Mouse (Mus musculus) limb, embryonic 12.5 days (tissue): ENCODE measurements around the gene Arhgap31. TPM values are rescaled to one million over a fixed set of nuclear protein-coding genes. Genes with fewer than 3 reads are reported as not detected.

Source experiments
- ATAC-seq: fragments of 200-750 bp; cut with Nextera tagmentation; 2 replicates; pipeline ENCODE4 v1.8.0; 2017; ENCODE audit warnings: low read depth, moderate TSS enrichment; ENCODE audit not compliant: insufficient number of reproducible peaks, insufficient read depth, low FRiP score, low TSS enrichment
- H3K27ac ChIP-seq: fragments of 300-500 bp; sonication (generic); 2 replicates; pipeline ENCODE4 v1.5.1; 2016; ENCODE audit warnings: mild to moderate bottlenecking, moderate library complexity
- H3K27me3 ChIP-seq: fragments of 300-500 bp; sonication (generic); 2 replicates; pipeline ENCODE4 v1.6.1; 2016; ENCODE audit warnings: mild to moderate bottlenecking, moderate library complexity
- H3K36me3 ChIP-seq: fragments of 300-500 bp; sonication (generic); 2 replicates; pipeline ENCODE4 v1.6.1; 2016; ENCODE audit warnings: mild to moderate bottlenecking, moderate library complexity
- H3K4me1 ChIP-seq: fragments of 300-500 bp; sonication (generic); replicated peaks from 2 replicates; pipeline ENCODE4 v1.6.1; 2016
- H3K4me2 ChIP-seq: fragments of 300-500 bp; sonication (generic); 2 replicates; pipeline ENCODE4 v1.6.1; 2016; ENCODE audit warnings: mild to moderate bottlenecking, moderate library complexity
- H3K4me3 ChIP-seq: fragments of 300-500 bp; sonication (generic); replicated peaks from 2 replicates; pipeline ENCODE4 v1.5.1; 2016; ENCODE audit warnings: mild to moderate bottlenecking
- H3K9ac ChIP-seq: fragments of 300-500 bp; sonication (generic); replicated peaks from 2 replicates; pipeline ENCODE4 v1.6.1; 2016; ENCODE audit warnings: mild to moderate bottlenecking, moderate library complexity
- H3K9me3 ChIP-seq: fragments of 300-500 bp; sonication (generic); 2 replicates; pipeline ENCODE4 v1.6.1; 2016; ENCODE audit warnings: mild to moderate bottlenecking, moderate library complexity
- WGBS: fragments of 180-500 bp; shearing (Covaris S2); methylation state at CpG from one replicate; pipeline ENCODE4 v1.1.7; 2016; 5-methylcytosine and 5-hydroxymethylcytosine counted together
- polyA plus RNA-seq: library from polyadenylated mRNA; unstranded; fragments of >200 nt; fragmentation: Nextera tagmentation; extraction: Ambion mirVana; gene quantifications from 2 replicates; pipeline ENCODE4 v1.2.1, GENCODE M21; 2016

Gene Arhgap31
- polyA plus RNA-seq, 1 experiment from 2014 or later, result 8.8 TPM

DNA sequence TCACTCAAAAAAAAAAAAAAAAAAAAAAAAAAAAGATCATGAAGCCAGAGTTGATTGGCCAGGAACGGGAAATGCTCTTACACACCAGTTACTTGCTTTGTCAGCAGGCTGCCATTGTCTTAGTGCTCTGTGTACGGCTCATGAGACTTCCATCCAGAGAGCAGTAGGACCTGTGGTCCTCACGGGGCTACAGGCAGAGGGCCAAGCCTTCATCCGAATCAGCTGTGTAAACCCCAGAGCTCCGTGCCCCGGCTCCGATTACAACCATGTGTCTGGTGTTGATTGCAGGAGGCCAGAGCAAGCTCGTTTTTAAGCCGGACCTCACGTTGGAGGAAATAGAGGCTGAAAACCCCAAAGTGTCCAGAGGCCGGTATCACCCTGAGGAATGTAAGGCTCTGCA lies 40.6 kb upstream of the Arhgap31 start:
- ATAC-seq, result 0 out of 2 replicates have a peak, but pooled peaks have one; percentile 64
- Histone ChIP-seq H3K27me3 (no peaks in the 10 kb centered on the region), H3K4me3 (no peak overlapping the region), H3K4me2 (peak overlapping the region; percentile 4; the same call in 1 of the 2 replicates), H3K36me3 (peaks cover 27% of the 10 kb centered on the region), H3K27ac (0 out of 2 replicates have a peak overlapping the region, but pooled peaks have one; percentile 25), H3K4me1 (peaks cover 46% of the 10 kb centered on the region), H3K9ac (no peak overlapping the region), H3K9me3 (no peaks in the 10 kb centered on the region)
- 6% methylated on average over 11 of the region's 11 CpGs for WGBS

GRCm38 (mm10) chr16:38750803-38751202 lies 37.7 kb upstream of the Arhgap31 start:
- Histone ChIP-seq H3K36me3 (peaks cover 19% of the 10 kb centered on the region; the same call in 1 of the 2 replicates), H3K27me3 (no peaks in the 10 kb centered on the region)

DNA sequence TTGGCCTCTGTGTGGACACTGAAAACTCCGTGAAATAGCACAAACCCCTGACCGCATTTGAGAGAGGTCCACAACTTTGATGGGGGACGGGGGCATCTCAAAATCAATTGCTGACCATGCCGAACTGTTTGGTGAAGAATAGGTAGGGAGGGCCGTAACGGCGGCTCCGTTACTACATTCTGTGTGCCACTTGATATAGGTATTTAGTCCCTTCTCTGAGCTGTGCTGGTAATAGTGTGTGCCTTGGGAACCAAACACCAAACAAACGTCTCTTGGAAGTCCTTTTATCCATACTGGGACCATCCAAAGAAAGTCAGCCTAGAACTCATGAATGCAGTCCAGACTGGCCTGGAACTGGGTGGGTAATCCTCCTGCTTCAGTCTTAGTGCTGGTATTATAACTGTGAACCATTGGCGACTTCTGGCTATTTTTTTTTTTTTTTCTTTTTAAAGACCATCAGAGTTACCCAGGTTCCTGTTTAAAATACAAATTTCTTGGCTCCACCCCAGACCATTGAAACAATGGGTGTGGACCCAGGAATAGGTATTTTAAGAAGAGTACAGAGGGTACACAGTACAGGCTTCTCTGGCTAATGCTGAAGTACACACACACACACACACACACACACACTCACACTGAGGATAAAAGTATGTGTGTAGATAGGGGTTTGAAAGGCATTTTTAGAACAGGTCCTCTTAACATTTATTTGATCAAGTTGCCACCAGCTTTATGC lies 31.0 kb upstream of the Arhgap31 start:
- H3K4me1 ChIP-seq, result peaks cover 9% of the 10 kb centered on the region; the same call in 1 of the 2 replicates
- no peak for ATAC-seq
- peaks cover 4% of the 10 kb centered on the region; the same call in 1 of the 2 replicates for H3K36me3 ChIP-seq
- 87% methylated on average over 10 of the region's 10 CpGs for WGBS
- H3K4me3 ChIP-seq, result no peak overlapping the region
- H3K27me3 ChIP-seq, result no peaks in the 10 kb centered on the region; the same call in none of the 2 replicates
- no peak overlapping the region for H3K27ac ChIP-seq
- H3K9me3 ChIP-seq, result no peaks in the 10 kb centered on the region
- no peak overlapping the region; the same call in 1 of the 2 replicates for H3K4me2 ChIP-seq
- no peak overlapping the region for H3K9ac ChIP-seq

More at GRCm38 (mm10) chr16:38750803-38751202, 37.7 kb upstream of the Arhgap31 start:
- 48% methylated on average over 6 of the region's 6 CpGs for WGBS
- Histone ChIP-seq H3K9me3 (no peaks in the 10 kb centered on the region), H3K4me3 (no peak overlapping the region), H3K4me1 (peaks cover 32% of the 10 kb centered on the region), H3K9ac (no peak overlapping the region), H3K27ac (peak overlapping the region; percentile 30; the same call in 1 of the 2 replicates), H3K4me2 (no peak overlapping the region)
- ATAC-seq, result peak; percentile 33; the same call in 1 of the 2 replicates

GRCm38 (mm10) chr16:38742659-38743131 lies 29.6 kb upstream of the Arhgap31 start:
- H3K36me3 ChIP-seq, result peaks cover 4% of the 10 kb centered on the region; the same call in 1 of the 2 replicates
- peak overlapping the region; percentile 80 for H3K4me3 ChIP-seq
- peak overlapping the region; percentile 84 for H3K4me2 ChIP-seq
- peak; percentile 71 for ATAC-seq
- WGBS, result under 1% methylated on average over 13 of the region's 13 CpGs
- H3K9me3 ChIP-seq, result no peaks in the 10 kb centered on the region
- H3K27me3 ChIP-seq, result no peaks in the 10 kb centered on the region; the same call in none of the 2 replicates
- peak overlapping the region; percentile 88 for H3K9ac ChIP-seq
- peaks cover 9% of the 10 kb centered on the region; the same call in 1 of the 2 replicates for H3K4me1 ChIP-seq
- H3K27ac ChIP-seq, result peak overlapping the region; percentile 84

- ATAC-seq, result peak; percentile 91
- Histone ChIP-seq H3K27me3 (no peaks in the 10 kb centered on the region; the same call in none of the 2 replicates), H3K36me3 (peaks cover 4% of the 10 kb centered on the region; the same call in 1 of the 2 replicates), H3K4me3 (peak within 1 kb of the TSS; percentile 80), H3K4me1 (peaks cover 9% of the 10 kb centered on the region; the same call in 1 of the 2 replicates), H3K4me2 (peak within 1 kb of the TSS; percentile 84), H3K9ac (peak within 1 kb of the TSS; percentile 88), H3K9me3 (no peaks in the 10 kb centered on the region), H3K27ac (peak within 1 kb of the TSS; percentile 84)
- WGBS, result under 1% methylated on average over 69 of the region's 69 CpGs
Observed at GRCm38 (mm10) chr16:38742113-38742658, 29.1 kb upstream of the Arhgap31 start, which contains the start of gene B4galt4. Gene B4galt4, plus strand, starts transcription at chr16:38742264.

GRCm38 (mm10) chr16:38741204-38741903 lies 28.3 kb upstream of the Arhgap31 start:
- Histone ChIP-seq H3K4me1 (peaks cover 9% of the 10 kb centered on the region; the same call in 1 of the 2 replicates), H3K9me3 (no peaks in the 10 kb centered on the region), H3K4me2 (peak overlapping the region; percentile 84), H3K27me3 (no peaks in the 10 kb centered on the region; the same call in none of the 2 replicates), H3K27ac (no peak overlapping the region), H3K4me3 (peak overlapping the region; percentile 80; the same call in 1 of the 2 replicates), H3K36me3 (peaks cover 4% of the 10 kb centered on the region; the same call in 1 of the 2 replicates), H3K9ac (no peak overlapping the region)
- WGBS, result 81% methylated on average over 13 of the region's 13 CpGs
- 0 out of 2 replicates have a peak, but pooled peaks have one; percentile 3 for ATAC-seq

DNA sequence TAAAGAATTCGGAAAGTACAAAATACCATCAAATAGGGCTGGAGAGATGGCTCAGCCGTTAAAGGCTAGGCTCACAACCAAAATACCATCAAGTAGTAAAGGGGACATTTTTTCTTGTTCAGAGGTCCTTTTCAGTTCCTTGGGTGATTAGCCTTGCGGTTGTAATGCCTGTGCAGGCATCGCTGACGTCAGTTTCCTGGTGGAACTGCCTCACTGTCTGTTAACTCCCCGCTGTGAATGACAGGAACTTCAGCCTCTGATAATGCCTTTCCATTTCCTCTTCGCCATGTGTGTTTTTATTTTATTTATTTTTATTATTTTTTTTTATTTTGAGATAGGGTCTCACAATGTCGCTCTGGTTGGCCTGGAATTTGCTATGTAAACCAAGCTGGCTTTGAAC lies 17.8 kb upstream of the Arhgap31 start:
- Histone ChIP-seq H3K9ac (no peak overlapping the region), H3K27ac (no peak overlapping the region), H3K9me3 (no peaks in the 10 kb centered on the region), H3K4me1 (peaks cover 2% of the 10 kb centered on the region; the same call in 1 of the 2 replicates), H3K36me3 (no peaks in the 10 kb centered on the region), H3K27me3 (no peaks in the 10 kb centered on the region), H3K4me3 (no peak overlapping the region), H3K4me2 (no peak overlapping the region)
- no peak for ATAC-seq
- 47% methylated on average over 8 of the region's 8 CpGs for WGBS

GRCm38 (mm10) chr16:38729610-38730288 lies 16.7 kb upstream of the Arhgap31 start:
- Histone ChIP-seq H3K4me2 (peak overlapping the region; percentile 30), H3K9me3 (no peaks in the 10 kb centered on the region)
- 53% methylated on average over 15 of the region's 15 CpGs for WGBS

GRCm38 (mm10) chr16:38729139-38729538 lies 16.1 kb upstream of the Arhgap31 start:
- Histone ChIP-seq H3K36me3 (no peaks in the 10 kb centered on the region), H3K9ac (no peak overlapping the region), H3K27me3 (no peaks in the 10 kb centered on the region), H3K27ac (no peak overlapping the region), H3K4me1 (peaks cover 5% of the 10 kb centered on the region; the same call in 1 of the 2 replicates), H3K9me3 (no peaks in the 10 kb centered on the region), H3K4me2 (no peak overlapping the region), H3K4me3 (no peak overlapping the region)
- 88% methylated on average over 6 of the region's 6 CpGs for WGBS
- peak; percentile 58; the same call in 1 of the 2 replicates for ATAC-seq

More at GRCm38 (mm10) chr16:38729610-38730288, 16.7 kb upstream of the Arhgap31 start:
- H3K9ac ChIP-seq, result no peak overlapping the region
- no peak overlapping the region for H3K4me3 ChIP-seq
- no peaks in the 10 kb centered on the region for H3K27me3 ChIP-seq
- ATAC-seq, result peak; percentile 63; the same call in 1 of the 2 replicates
- H3K27ac ChIP-seq, result no peak overlapping the region; the same call in 1 of the 2 replicates
- no peaks in the 10 kb centered on the region for H3K36me3 ChIP-seq
- peaks cover 5% of the 10 kb centered on the region; the same call in 1 of the 2 replicates for H3K4me1 ChIP-seq

- Histone ChIP-seq H3K27me3 (no peaks in the 10 kb centered on the region), H3K36me3 (no peaks in the 10 kb centered on the region), H3K27ac (no peak overlapping the region), H3K4me3 (no peak overlapping the region), H3K4me1 (peaks cover 5% of the 10 kb centered on the region; the same call in 1 of the 2 replicates), H3K9me3 (no peaks in the 10 kb centered on the region), H3K9ac (no peak overlapping the region), H3K4me2 (no peak overlapping the region)
- WGBS, result 92% methylated on average over 15 of the region's 15 CpGs
- no peak for ATAC-seq
Observed at GRCm38 (mm10) chr16:38728576-38729132, 15.6 kb upstream of the Arhgap31 start.
